Mouse (Mus musculus) kidney, postnatal 14 days (tissue): ENCODE results near the gene Vmn1r94.
"Not testable (repeated sequence)": the region's sequence is repeated elsewhere in the genome, so short reads cannot be mapped to it uniquely, and the experiment has no call there.

Source experiments
- DNase-seq: peaks from one replicate; pipeline ENCODE4 v3.0.0; 2022; ENCODE audit warnings: mixed read lengths

Gene Vmn1r94

GRCm38 (mm10) chr7:20168277-20168676 lies at the start of gene Vmn1r94:
Vmn1r94 (minus strand) TSS chr7:20168377.
- DNase-seq = not testable (repeated sequence)

GRCm38 (mm10) chr7:20205507-20205906 lies 37.3 kb upstream of the Vmn1r94 start, which contains the start of gene Gm6164:
Gm6164 (minus strand) TSS chr7:20205607.
- not testable (repeated sequence) for DNase-seq

GRCm38 (mm10) chr7:20193410-20193809 lies 25.2 kb upstream of the Vmn1r94 start, which contains the start of gene Vmn1r95:
Vmn1r95 (plus strand) TSS chr7:20193710.
- DNase-seq = not testable (repeated sequence)

- not testable (repeated sequence) for DNase-seq
Observed at GRCm38 (mm10) chr7:20138988-20139387, 29.2 kb downstream of the Vmn1r94 start, which contains the start of gene Vmn1r93. Vmn1r93 (minus strand) TSS chr7:20139088.

GRCm38 (mm10) chr7:20122479-20122878 lies 45.7 kb downstream of the Vmn1r94 start, which contains the start of gene Gm16442:
Gm16442 (minus strand) TSS chr7:20122579.
- not testable (repeated sequence) for DNase-seq
